Mouse (Mus musculus): Measurements from ENCODE around the gene Apbb1ip.

DNA sequence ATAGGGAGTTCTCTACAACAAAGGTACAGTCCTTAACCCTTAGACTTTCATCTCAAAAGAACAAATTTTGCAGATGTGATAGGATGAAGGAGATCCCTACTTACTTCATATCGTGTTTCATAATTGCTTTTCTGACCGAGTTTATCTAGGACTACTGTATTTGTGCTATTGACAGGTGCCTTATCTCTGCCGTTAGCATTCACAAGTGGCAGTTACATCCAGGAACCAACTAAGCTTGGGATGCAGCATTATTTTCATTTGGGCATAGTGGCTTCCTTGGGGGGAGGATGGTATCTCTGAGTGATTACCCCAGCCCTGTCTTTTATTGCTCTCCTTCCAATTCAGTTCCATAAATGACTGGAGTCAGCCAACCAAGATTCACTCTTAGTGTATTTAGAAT, 8.2 kb downstream of the Apbb1ip start:
- TF ChIP-seq POLR2A (IDR thresholded peaks at IDR 0.05; ENCODE audit: extremely low read depth, insufficient read depth, low read length): no peak
- TF ChIP-seq CTCF (IDR thresholded peaks at IDR 0.05; ENCODE audit: extremely low read depth, insufficient read depth, low read length): no peak
